Mouse (Mus musculus) liver, adult 2 months (tissue): ENCODE measurements around the gene Mypn. TPM values are rescaled to one million over a fixed set of nuclear protein-coding genes. Genes with fewer than 3 reads are reported as not detected.

Experiments
- DNase-seq: peaks from one replicate; pipeline ENCODE4 v3.0.0-alpha.2; 2011; ENCODE audit warnings: low read depth, low spot score; ENCODE audit errors: extremely low read depth
- H3K27ac ChIP-seq: fragments of 200-500 bp; replicated peaks from 2 replicates; pipeline ENCODE4 v1.5.1; 2012; ENCODE audit warnings: low read depth, mild to moderate bottlenecking, control low read depth, inconsistent platforms, low read length; ENCODE audit not compliant: insufficient read depth
- H3K27me3 ChIP-seq: fragments of 200-500 bp; 2 replicates; pipeline ENCODE4 v1.6.1; 2012; ENCODE audit warnings: mild to moderate bottlenecking, moderate library complexity, low read length, inconsistent platforms; ENCODE audit not compliant: control insufficient read depth, insufficient read depth
- H3K36me3 ChIP-seq: fragments of 200-500 bp; 2 replicates; pipeline ENCODE4 v1.6.1; 2012; ENCODE audit warnings: low read length, inconsistent platforms; ENCODE audit not compliant: control insufficient read depth, insufficient read depth
- H3K4me1 ChIP-seq: fragments of 200-500 bp; 2 replicates; pipeline ENCODE4 v1.6.1; 2011; ENCODE audit warnings: low read length; ENCODE audit not compliant: control insufficient read depth, insufficient read depth
- H3K4me3 ChIP-seq: fragments of 200-500 bp; 2 replicates; pipeline ENCODE4 v1.5.1; 2011; ENCODE audit warnings: low read depth, mild to moderate bottlenecking, control low read depth, low read length, moderate library complexity; ENCODE audit not compliant: insufficient read depth
- H3K79me2 ChIP-seq: fragments of 200-500 bp; 2 replicates; pipeline ENCODE4 v1.6.1; 2012; ENCODE audit warnings: inconsistent platforms, mild to moderate bottlenecking, low read length, moderate library complexity; ENCODE audit not compliant: control insufficient read depth, insufficient read depth
- H3K9ac ChIP-seq: fragments of 200-500 bp; 2 replicates; pipeline ENCODE4 v1.6.1; 2012; ENCODE audit warnings: low read depth, mild to moderate bottlenecking, control low read depth, inconsistent platforms, low read length
- CTCF ChIP-seq: fragments of 200-500 bp; IDR thresholded peaks from 2 replicates; pipeline ENCODE4 v1.5.1; 2011; ENCODE audit warnings: low read depth, low read length, control low read depth
- POLR2A ChIP-seq: fragments of 200-500 bp; IDR thresholded peaks from 2 replicates; pipeline ENCODE4 v1.6.1; 2011; ENCODE audit warnings: low read length, control low read depth; ENCODE audit not compliant: insufficient read depth; ENCODE audit errors: extremely low read depth
- WGBS: fragments of 180-500 bp; shearing (Covaris S2); methylation state at CpG from one replicate; pipeline ENCODE4 v1.1.7; 2018; 5-methylcytosine and 5-hydroxymethylcytosine counted together
- polyA plus RNA-seq: library from polyadenylated mRNA; depleted of rRNA; stranded (reverse); fragments of >200 nt; gene quantifications from 2 replicates; pipeline ENCODE4 v1.2.3, GENCODE M21; 2012
- total RNA-seq: library from RNA; depleted of rRNA; stranded (reverse); fragments of >200 nt; gene quantifications from 2 replicates; pipeline ENCODE4 v1.2.3, GENCODE M21; 2014

Mypn gene
- total and polyA plus RNA-seq, 2 experiments: under 0.01 TPM; not detected in 1

DNA sequence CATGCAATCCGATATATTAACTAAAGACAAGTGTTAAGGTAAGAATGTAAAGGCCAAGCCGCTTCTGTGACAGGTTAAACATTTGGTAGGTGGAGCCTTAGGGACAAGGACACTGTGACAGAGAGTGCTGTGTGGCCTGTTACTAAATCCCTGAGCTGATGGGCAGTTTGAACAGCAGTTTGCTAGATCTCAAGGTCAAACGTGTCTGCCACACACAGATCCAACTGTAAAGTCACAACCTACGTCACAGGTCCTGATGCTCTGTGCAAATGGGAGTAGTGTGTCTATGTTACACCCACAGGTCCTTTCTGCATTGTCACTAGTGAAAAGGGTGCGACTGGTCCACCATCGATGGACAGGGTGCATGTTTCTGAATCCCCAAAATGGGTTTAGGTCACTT, 71.4 kb downstream of the Mypn start:
- Histone ChIP-seq H3K4me1 (no peaks in the 10 kb centered on the region), H3K9ac (no peak overlapping the region), H3K27me3 (no peaks in the 10 kb centered on the region), H3K79me2 (no peaks in the 10 kb centered on the region), H3K36me3 (no peaks in the 10 kb centered on the region), H3K27ac (no peak overlapping the region), H3K4me3 (no peak overlapping the region)
- WGBS: 78% methylated on average over 6 of the region's 6 CpGs
- TF ChIP-seq CTCF (no peak), POLR2A (no peak)
- no peak for DNase-seq

DNA sequence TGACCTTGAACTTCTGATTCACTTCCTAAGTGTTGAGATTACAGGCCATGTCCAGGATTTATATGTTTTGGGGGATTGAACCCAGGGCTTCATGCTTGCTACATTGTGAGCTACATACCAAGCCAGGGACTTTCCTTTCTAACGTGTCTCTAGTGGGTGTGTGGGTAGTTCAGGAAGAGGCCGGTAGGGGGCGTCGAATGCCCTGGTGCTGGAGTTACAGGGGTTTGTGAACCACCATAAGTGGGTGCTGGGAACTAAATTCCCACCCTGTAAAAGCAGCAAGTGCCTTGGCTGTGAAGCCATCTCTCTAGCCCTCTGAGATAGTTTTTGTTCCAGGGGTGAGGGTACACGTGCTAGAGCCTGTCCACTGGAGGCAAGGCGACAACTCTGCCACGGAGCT, 73.3 kb downstream of the Mypn start:
- WGBS: 68% methylated on average over 7 of the region's 7 CpGs
- Histone ChIP-seq H3K4me1 (no peaks in the 10 kb centered on the region), H3K9ac (no peak overlapping the region), H3K79me2 (no peaks in the 10 kb centered on the region), H3K4me3 (no peak overlapping the region), H3K27me3 (no peaks in the 10 kb centered on the region), H3K36me3 (no peaks in the 10 kb centered on the region), H3K27ac (no peak overlapping the region)
- no peak for TF ChIP-seq POLR2A
- no peak for TF ChIP-seq CTCF
- no peak for DNase-seq

DNA sequence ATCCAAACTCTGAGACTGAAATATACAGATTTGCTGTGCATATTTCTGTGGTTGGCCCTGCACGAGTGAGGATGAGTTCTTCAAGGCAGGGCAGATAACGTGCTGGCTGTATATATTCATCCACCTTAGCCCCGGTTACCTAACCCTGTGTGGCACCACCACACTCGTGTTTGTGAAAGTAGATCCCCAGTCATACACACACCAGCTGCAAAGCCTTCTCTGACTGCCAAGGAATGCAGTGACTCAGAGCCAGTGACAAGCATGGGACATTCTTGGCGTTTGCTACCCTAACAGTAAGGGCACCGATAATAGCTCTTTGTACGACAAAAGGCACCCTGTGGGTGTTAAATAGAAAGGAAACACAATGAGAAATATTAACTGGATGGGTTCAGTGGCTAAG, 75.5 kb downstream of the Mypn start:
- no peak overlapping the region for H3K9ac ChIP-seq
- no peak overlapping the region for H3K27ac ChIP-seq
- no peaks in the 10 kb centered on the region for H3K4me1 ChIP-seq
- H3K4me3 ChIP-seq: no peak overlapping the region
- no peak for TF ChIP-seq CTCF
- TF ChIP-seq POLR2A: no peak
- no peaks in the 10 kb centered on the region for H3K36me3 ChIP-seq
- H3K79me2 ChIP-seq: no peaks in the 10 kb centered on the region
- WGBS: 70% methylated on average over 7 of the region's 7 CpGs
- DNase-seq: no peak
- H3K27me3 ChIP-seq: no peaks in the 10 kb centered on the region

DNA sequence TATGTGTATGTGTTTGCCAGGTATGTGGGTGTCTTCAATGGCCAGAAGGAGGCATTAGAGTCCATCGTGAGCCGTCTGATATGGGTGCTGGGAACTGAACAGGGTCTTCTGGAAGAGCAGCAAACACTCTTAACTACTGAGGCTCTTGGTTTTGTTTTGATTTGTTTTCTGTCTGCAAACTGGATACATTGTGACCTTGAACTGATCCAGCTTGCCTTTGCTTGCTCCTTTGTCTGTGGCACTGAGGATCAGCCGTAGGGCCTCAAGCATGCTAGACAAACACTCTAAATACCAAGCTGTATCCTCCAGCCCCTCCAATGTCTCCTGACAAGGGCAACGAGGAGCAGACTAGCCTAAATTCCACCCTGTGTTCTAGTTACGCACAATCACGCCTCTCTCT, 76.6 kb downstream of the Mypn start:
- DNase-seq: no peak
- WGBS: 93% methylated on average over 6 of the region's 6 CpGs

DNA sequence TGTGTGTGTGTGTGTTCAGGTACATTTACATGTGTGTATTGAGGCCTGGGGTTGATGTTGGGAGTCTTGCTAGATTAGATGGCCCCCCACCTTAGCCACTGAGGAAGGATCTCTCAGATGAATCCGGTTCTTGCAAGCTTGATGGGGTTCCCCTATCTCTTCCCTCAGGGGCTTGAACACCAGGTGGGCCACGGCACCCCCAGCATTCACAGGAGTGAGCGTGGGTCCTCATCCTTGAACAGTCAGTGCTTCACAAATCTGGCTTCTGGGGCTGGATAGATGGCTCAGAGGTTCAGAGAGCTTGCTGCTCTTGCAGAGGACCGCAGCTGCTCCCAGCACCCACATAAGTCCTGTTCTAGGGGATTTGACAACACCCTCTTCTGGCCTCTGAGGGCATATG, 77.6 kb downstream of the Mypn start:
- Histone ChIP-seq H3K27me3 (no peaks in the 10 kb centered on the region), H3K79me2 (no peaks in the 10 kb centered on the region), H3K36me3 (no peaks in the 10 kb centered on the region), H3K27ac (no peak overlapping the region), H3K4me3 (no peak overlapping the region), H3K9ac (no peak overlapping the region), H3K4me1 (peaks cover 4% of the 10 kb centered on the region; the same call in 1 of the 2 replicates)
- 92% methylated on average over 4 of the region's 4 CpGs for WGBS
- TF ChIP-seq CTCF (no peak), POLR2A (no peak)
- no peak for DNase-seq

More for the DNA sequence above, 76.6 kb downstream of the Mypn start:
- no peak overlapping the region for H3K9ac ChIP-seq
- H3K27me3 ChIP-seq: no peaks in the 10 kb centered on the region
- no peak overlapping the region for H3K4me3 ChIP-seq
- H3K4me1 ChIP-seq: no peaks in the 10 kb centered on the region
- H3K27ac ChIP-seq: no peak overlapping the region
- H3K79me2 ChIP-seq: no peaks in the 10 kb centered on the region
- TF ChIP-seq POLR2A: no peak
- no peak for TF ChIP-seq CTCF
- no peaks in the 10 kb centered on the region for H3K36me3 ChIP-seq

DNA sequence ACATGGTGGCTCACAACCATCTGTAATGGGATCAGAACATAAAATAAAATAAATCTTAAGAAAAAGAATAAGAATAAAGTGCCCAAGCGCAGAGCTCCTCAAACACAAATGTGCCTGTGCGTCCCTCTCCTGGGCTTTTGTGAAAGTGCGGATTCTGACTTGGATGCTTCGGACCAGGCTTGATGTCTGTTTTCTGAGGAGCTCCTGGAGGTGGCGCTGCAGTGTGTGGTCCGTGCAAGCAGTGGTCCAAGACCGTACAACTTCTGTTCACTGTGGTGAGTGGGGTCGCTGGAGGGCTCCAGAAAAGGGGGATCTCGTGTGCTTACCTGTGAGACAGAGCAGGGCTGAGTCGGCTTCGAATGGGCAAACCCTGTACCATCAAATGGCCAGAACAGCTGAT, 78.4 kb downstream of the Mypn start:
- H3K36me3 ChIP-seq: no peaks in the 10 kb centered on the region
- H3K9ac ChIP-seq: no peak overlapping the region
- no peak for DNase-seq
- H3K4me3 ChIP-seq: no peak overlapping the region
- 55% methylated on average over 11 of the region's 11 CpGs for WGBS
- H3K79me2 ChIP-seq: no peaks in the 10 kb centered on the region
- no peaks in the 10 kb centered on the region for H3K27me3 ChIP-seq
- peaks cover 4% of the 10 kb centered on the region; the same call in 1 of the 2 replicates for H3K4me1 ChIP-seq
- peak; percentile 47 for TF ChIP-seq CTCF
- no peak for TF ChIP-seq POLR2A
- no peak overlapping the region for H3K27ac ChIP-seq
